Mouse (Mus musculus): ENCODE results near the gene Gad1.
"Not testable (repeated sequence)": the region's sequence is repeated elsewhere in the genome, so short reads cannot be mapped to it uniquely, and the experiment has no call there.

Gene Gad1

GRCm38 (mm10) chr2:70552772-70553171 lies at the start of gene Gad1:
Gene Gad1 (plus strand): TSS chr2:70553072.
- DNase-seq (ENCODE audit: low spot score): no peak

GRCm38 (mm10) chr2:70503436-70503835 lies 49.4 kb upstream of the Gad1 start:
- DNase-seq (ENCODE audit: low spot score): no peak

GRCm38 (mm10) chr2:70505229-70505628 lies 47.6 kb upstream of the Gad1 start:
- no peak for DNase-seq (ENCODE audit: low spot score)

GRCm38 (mm10) chr2:70505896-70506295 lies 47.0 kb upstream of the Gad1 start:
- no peak for DNase-seq (ENCODE audit: low spot score)

GRCm38 (mm10) chr2:70506372-70506771 lies 46.5 kb upstream of the Gad1 start:
- no peak for DNase-seq (ENCODE audit: low spot score)

GRCm38 (mm10) chr2:70508496-70508895 lies 44.4 kb upstream of the Gad1 start, which contains the start of gene Erich2:
Gene Erich2 (plus strand): TSS chr2:70508819.
- no peak for DNase-seq (ENCODE audit: low spot score)

- peak; percentile 18 for DNase-seq (ENCODE audit: low spot score)
Measured at GRCm38 (mm10) chr2:70509021-70509632, 43.7 kb upstream of the Gad1 start.

GRCm38 (mm10) chr2:70538283-70538682 lies 14.6 kb upstream of the Gad1 start:
- DNase-seq (ENCODE audit: low spot score): not testable (repeated sequence)

GRCm38 (mm10) chr2:70550671-70551070 lies 2.2 kb upstream of the Gad1 start:
- DNase-seq (ENCODE audit: low spot score): no peak

GRCm38 (mm10) chr2:70551446-70551845 lies 1.4 kb upstream of the Gad1 start:
- DNase-seq (ENCODE audit: low spot score): no peak

- no peak for DNase-seq (ENCODE audit: low spot score)
Measured at GRCm38 (mm10) chr2:70552067-70552598, 739 bp upstream of the Gad1 start.

GRCm38 (mm10) chr2:70553826-70554225 lies 954 bp downstream of the Gad1 start:
- no peak for DNase-seq (ENCODE audit: low spot score)

- no peak for DNase-seq (ENCODE audit: low spot score)
Measured at GRCm38 (mm10) chr2:70558112-70558842, 5.4 kb downstream of the Gad1 start.

GRCm38 (mm10) chr2:70558843-70559451 lies 6.1 kb downstream of the Gad1 start:
- DNase-seq (ENCODE audit: low spot score): no peak

- DNase-seq (ENCODE audit: low spot score): no peak
Measured at GRCm38 (mm10) chr2:70559520-70559919, 6.6 kb downstream of the Gad1 start.

GRCm38 (mm10) chr2:70561077-70561795 lies 8.4 kb downstream of the Gad1 start:
- no peak for DNase-seq (ENCODE audit: low spot score)

- no peak for DNase-seq (ENCODE audit: low spot score)
Measured at GRCm38 (mm10) chr2:70562011-70562491, 9.2 kb downstream of the Gad1 start.

- no peak for DNase-seq (ENCODE audit: low spot score)
Measured at GRCm38 (mm10) chr2:70562611-70562980, 9.7 kb downstream of the Gad1 start.

GRCm38 (mm10) chr2:70562981-70563671 lies 10.3 kb downstream of the Gad1 start:
- no peak for DNase-seq (ENCODE audit: low spot score)

- no peak for DNase-seq (ENCODE audit: low spot score)
Measured at GRCm38 (mm10) chr2:70563721-70564645, 11.1 kb downstream of the Gad1 start.
